Mouse (Mus musculus): ENCODE data around the gene Eif3d. TPM values are rescaled to one million over a fixed set of nuclear protein-coding genes. Genes with fewer than 3 reads are reported as not detected.

Gene Eif3d
- polyA plus RNA-seq, 1 experiment: 103 TPM

- DNase-seq (ENCODE audit: low read depth in 1 of 2, low spot score in 2 of 2): no peak
- peaks cover 5% of the 10 kb centered on the region; the same call in 1 of the 2 replicates for H3K4me1 ChIP-seq (ENCODE audit: control insufficient read depth, insufficient read depth, insufficient read length)
- H3K27ac ChIP-seq (ENCODE audit: insufficient read depth, low read length): no peak overlapping the region
- peak overlapping the region; percentile 63 for H3K4me3 ChIP-seq (ENCODE audit: extremely low read depth, insufficient read depth, insufficient read length)
- TF ChIP-seq CTCF (IDR thresholded peaks at IDR 0.05; ENCODE audit: extremely low read depth, insufficient read depth, insufficient read length, insufficient replicate concordance) (no peak), POLR2A (IDR thresholded peaks at IDR 0.05; ENCODE audit: low read depth, low read length) (no peak)
- H3K27me3 ChIP-seq (ENCODE audit: control insufficient read depth, insufficient read depth, low read length): no peaks in the 10 kb centered on the region
- WGBS: 28% methylated on average over 52 of the region's 52 CpGs
- peaks cover 26% of the 10 kb centered on the region for H3K36me3 ChIP-seq (ENCODE audit: control insufficient read depth, insufficient read depth, low read length)
Measured at GRCm38 (mm10) chr15:77955440-77956403, 14.9 kb downstream of the Eif3d start.

DNA sequence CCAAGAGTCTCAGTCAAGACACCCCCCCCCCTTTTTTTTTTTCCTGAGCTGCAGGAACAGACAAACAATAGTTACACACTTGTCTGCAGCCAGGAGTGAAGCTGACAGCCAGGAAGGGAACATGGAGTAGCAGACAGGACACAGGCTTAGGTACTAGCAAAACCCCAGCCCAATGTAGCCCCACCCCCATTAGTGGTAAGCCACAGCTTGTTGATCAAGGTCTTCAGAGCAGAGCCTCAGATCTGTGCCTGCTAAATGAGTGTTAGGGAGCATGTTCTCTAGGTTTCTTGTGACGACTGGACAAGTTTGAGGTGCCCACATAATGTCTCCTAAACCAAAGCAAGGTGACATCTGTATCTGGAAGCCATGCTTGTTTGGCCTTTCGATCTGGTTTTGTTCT lies 16.3 kb downstream of the Eif3d start:
- no peak for TF ChIP-seq CTCF (IDR thresholded peaks at IDR 0.05; ENCODE audit: extremely low read depth, insufficient read depth, insufficient read length, insufficient replicate concordance)
- no peak for TF ChIP-seq POLR2A (IDR thresholded peaks at IDR 0.05; ENCODE audit: low read depth, low read length)
- H3K27ac ChIP-seq (ENCODE audit: insufficient read depth, low read length): no peak overlapping the region
- peaks cover 13% of the 10 kb centered on the region for H3K36me3 ChIP-seq (ENCODE audit: control insufficient read depth, insufficient read depth, low read length)
- H3K27me3 ChIP-seq (ENCODE audit: control insufficient read depth, insufficient read depth, low read length): no peaks in the 10 kb centered on the region
- H3K4me1 ChIP-seq (ENCODE audit: control insufficient read depth, insufficient read depth, insufficient read length): peaks cover 5% of the 10 kb centered on the region; the same call in 1 of the 2 replicates
- H3K4me3 ChIP-seq (ENCODE audit: extremely low read depth, insufficient read depth, insufficient read length): no peak overlapping the region
- no peak for DNase-seq (ENCODE audit: low read depth in 1 of 2, low spot score in 2 of 2)
- WGBS: 63% methylated on average over 2 of the region's 2 CpGs

DNA sequence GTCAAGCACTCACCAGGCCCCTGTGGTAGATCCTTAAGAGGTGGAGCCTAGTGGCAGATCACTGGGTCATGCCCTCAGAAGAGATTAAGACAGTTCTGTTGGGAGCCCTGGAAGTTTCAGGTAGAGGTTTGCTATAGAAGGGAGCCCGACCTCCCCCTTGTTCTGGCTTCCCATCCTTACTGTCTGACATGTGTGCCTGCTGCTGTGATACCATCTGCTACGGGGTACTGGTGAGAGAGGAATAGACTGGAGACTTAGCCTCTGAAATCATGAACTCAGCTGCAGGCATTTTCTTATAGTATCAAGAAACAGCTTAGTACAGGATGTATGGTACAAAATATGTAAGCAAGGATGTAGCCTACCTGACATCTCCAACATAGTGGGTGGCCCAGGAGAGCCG lies 17.7 kb downstream of the Eif3d start:
- Histone ChIP-seq H3K27ac (ENCODE audit: insufficient read depth, low read length) (no peak overlapping the region), H3K4me3 (ENCODE audit: extremely low read depth, insufficient read depth, insufficient read length) (no peak overlapping the region), H3K36me3 (ENCODE audit: control insufficient read depth, insufficient read depth, low read length) (peaks cover 5% of the 10 kb centered on the region; the same call in 1 of the 2 replicates), H3K27me3 (ENCODE audit: control insufficient read depth, insufficient read depth, low read length) (no peaks in the 10 kb centered on the region), H3K4me1 (ENCODE audit: control insufficient read depth, insufficient read depth, insufficient read length) (peaks cover 5% of the 10 kb centered on the region; the same call in 1 of the 2 replicates)
- WGBS: 92% methylated on average over 3 of the region's 3 CpGs
- DNase-seq (ENCODE audit: low read depth in 1 of 2, low spot score in 2 of 2): no peak
- TF ChIP-seq CTCF (IDR thresholded peaks at IDR 0.05; ENCODE audit: extremely low read depth, insufficient read depth, insufficient read length, insufficient replicate concordance) (no peak), POLR2A (IDR thresholded peaks at IDR 0.05; ENCODE audit: low read depth, low read length) (no peak)

GRCm38 (mm10) chr15:77949061-77949460 lies 21.6 kb downstream of the Eif3d start:
- no peaks in the 10 kb centered on the region; the same call in 1 of the 2 replicates for H3K4me1 ChIP-seq (ENCODE audit: control insufficient read depth, insufficient read depth, insufficient read length)
- no peak for TF ChIP-seq POLR2A (IDR thresholded peaks at IDR 0.05; ENCODE audit: low read depth, low read length)
- TF ChIP-seq CTCF (IDR thresholded peaks at IDR 0.05; ENCODE audit: extremely low read depth, insufficient read depth, insufficient read length, insufficient replicate concordance): no peak
- peaks cover 5% of the 10 kb centered on the region; the same call in 1 of the 2 replicates for H3K36me3 ChIP-seq (ENCODE audit: control insufficient read depth, insufficient read depth, low read length)

GRCm38 (mm10) chr15:77945711-77946110 lies 24.9 kb downstream of the Eif3d start:
- H3K27me3 ChIP-seq (ENCODE audit: control insufficient read depth, insufficient read depth, low read length): no peaks in the 10 kb centered on the region
- no peak overlapping the region for H3K27ac ChIP-seq (ENCODE audit: insufficient read depth, low read length)
- H3K4me3 ChIP-seq (ENCODE audit: extremely low read depth, insufficient read depth, insufficient read length): no peak overlapping the region
- H3K4me1 ChIP-seq (ENCODE audit: control insufficient read depth, insufficient read depth, insufficient read length): no peaks in the 10 kb centered on the region; the same call in 1 of the 2 replicates
- no peak for TF ChIP-seq CTCF (IDR thresholded peaks at IDR 0.05; ENCODE audit: extremely low read depth, insufficient read depth, insufficient read length, insufficient replicate concordance)
- no peak for TF ChIP-seq POLR2A (IDR thresholded peaks at IDR 0.05; ENCODE audit: low read depth, low read length)
- H3K36me3 ChIP-seq (ENCODE audit: control insufficient read depth, insufficient read depth, low read length): no peaks in the 10 kb centered on the region
- 36% methylated on average over 4 of the region's 4 CpGs for WGBS
- DNase-seq (ENCODE audit: low read depth in 1 of 2, low spot score in 2 of 2): no peak

More at GRCm38 (mm10) chr15:77949061-77949460, 21.6 kb downstream of the Eif3d start:
- Histone ChIP-seq H3K4me3 (ENCODE audit: extremely low read depth, insufficient read depth, insufficient read length) (no peak overlapping the region), H3K27me3 (ENCODE audit: control insufficient read depth, insufficient read depth, low read length) (no peaks in the 10 kb centered on the region), H3K27ac (ENCODE audit: insufficient read depth, low read length) (no peak overlapping the region)
- WGBS: 83% methylated on average over 7 of the region's 7 CpGs
- DNase-seq (ENCODE audit: low read depth in 1 of 2, low spot score in 2 of 2): no peak

- H3K36me3 ChIP-seq (ENCODE audit: control insufficient read depth, insufficient read depth, low read length): no peaks in the 10 kb centered on the region
- no peak for DNase-seq (ENCODE audit: low read depth in 1 of 2, low spot score in 2 of 2)
- H3K27ac ChIP-seq (ENCODE audit: insufficient read depth, low read length): no peak overlapping the region
- TF ChIP-seq CTCF (IDR thresholded peaks at IDR 0.05; ENCODE audit: extremely low read depth, insufficient read depth, insufficient read length, insufficient replicate concordance): no peak
- TF ChIP-seq POLR2A (IDR thresholded peaks at IDR 0.05; ENCODE audit: low read depth, low read length): no peak
- no peak overlapping the region for H3K4me3 ChIP-seq (ENCODE audit: extremely low read depth, insufficient read depth, insufficient read length)
- no peaks in the 10 kb centered on the region; the same call in 1 of the 2 replicates for H3K4me1 ChIP-seq (ENCODE audit: control insufficient read depth, insufficient read depth, insufficient read length)
- H3K27me3 ChIP-seq (ENCODE audit: control insufficient read depth, insufficient read depth, low read length): no peaks in the 10 kb centered on the region
- 75% methylated on average over 3 of the region's 3 CpGs for WGBS
Measured at GRCm38 (mm10) chr15:77941563-77941962, 29.1 kb downstream of the Eif3d start.
